Mouse (Mus musculus) bone marrow, adult 2 months (tissue): ENCODE results near the gene Hbb-bt.
"Not testable (repeated sequence)": the region's sequence is repeated elsewhere in the genome, so short reads cannot be mapped to it uniquely, and the experiment has no call there.

Experiments used
- CTCF ChIP-seq: fragments of 200-500 bp; IDR thresholded peaks from 2 replicates; pipeline ENCODE4 v1.5.1; 2011; ENCODE audit warnings: low read length, control low read depth; ENCODE audit not compliant: control insufficient read depth, insufficient read depth
- POLR2A ChIP-seq: fragments of 200-500 bp; IDR thresholded peaks from 2 replicates; pipeline ENCODE4 v1.6.1; 2011; ENCODE audit warnings: low read depth, mild to moderate bottlenecking, control low read depth, low read length, borderline replicate concordance; ENCODE audit not compliant: control insufficient read depth

DNA sequence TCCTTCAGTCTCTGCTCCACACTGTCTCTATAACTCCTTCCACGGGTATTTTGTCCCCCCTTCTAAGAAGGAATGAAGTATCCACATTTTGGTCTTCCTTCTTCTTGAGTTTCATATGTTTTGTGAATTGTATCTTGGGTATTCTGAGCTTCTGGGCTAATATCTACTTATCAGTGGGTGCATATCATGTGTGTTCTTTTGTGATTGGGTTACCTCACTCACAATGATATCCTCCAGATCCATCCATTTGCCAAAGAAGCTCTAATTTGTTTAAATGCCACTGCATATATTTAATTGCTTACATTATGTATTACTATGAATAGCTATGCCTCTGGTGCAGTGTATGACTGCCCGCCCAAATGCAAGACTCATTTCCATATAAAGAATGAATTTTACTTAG is 5.7 kb downstream of the Hbb-bt start:
- not testable (repeated sequence) for TF ChIP-seq CTCF, POLR2A
